Mouse (Mus musculus) lung, embryonic 15.5 days (tissue): ENCODE measurements around the gene Pagr1a. TPM values are rescaled to one million over a fixed set of nuclear protein-coding genes. Genes with fewer than 3 reads are reported as not detected.

Experiments used
- microRNA-seq: library from miRNA; unstranded; fragments of <30 nt; microRNA quantifications from one replicate; pipeline ENCODE4, GENCODE M21; 2016
- polyA plus RNA-seq: library from polyadenylated mRNA; unstranded; fragments of >200 nt; fragmentation: Nextera tagmentation; extraction: Ambion mirVana; gene quantifications from 2 replicates; pipeline ENCODE4 v1.2.1, GENCODE M21; 2015

The Pagr1a gene
- polyA plus RNA-seq, 1 experiment from 2014 or later = 86.1 TPM

Small RNA genes within 50 kb of the gene (microRNA-seq; reads per million reads assigned to microRNA genes)
- not detected for gene Gm44343

Other genes with a start within 250 kb of the Pagr1a start
- gene Ypel3, start 240.4 kb downstream of the Pagr1a start, polyA plus RNA-seq = 90.3 and 96.2 TPM in 2 replicates
- gene Tbx6, start 235.9 kb downstream of the Pagr1a start, polyA plus RNA-seq = 0.26 and 0.51 TPM in 2 replicates
- gene Ppp4c, start 224.9 kb downstream of the Pagr1a start, polyA plus RNA-seq = 260 and 262 TPM in 2 replicates
- gene Fam57b, start 219.7 kb downstream of the Pagr1a start, polyA plus RNA-seq = 0.10 and 0.19 TPM in 2 replicates
- not detected in 2 replicates for gene 4930451I11Rik, start 185.7 kb downstream of the Pagr1a start, polyA plus RNA-seq
- 0.81 and 1.1 TPM in 2 replicates for gene Doc2a, start 169.9 kb downstream of the Pagr1a start, polyA plus RNA-seq
- 31.6 and 34.4 TPM in 2 replicates for gene Hirip3, start 155.4 kb downstream of the Pagr1a start, polyA plus RNA-seq
- 76.6 and 78.3 TPM in 2 replicates for gene Ino80e, start 155.0 kb downstream of the Pagr1a start, polyA plus RNA-seq
- gene Taok2, start 132.6 kb downstream of the Pagr1a start, polyA plus RNA-seq = 48.0 and 55.0 TPM in 2 replicates
- gene Tmem219, start 94.4 kb downstream of the Pagr1a start, polyA plus RNA-seq = 31.6 and 32.9 TPM in 2 replicates
- gene Kctd13, start 88.5 kb downstream of the Pagr1a start, polyA plus RNA-seq = 13.6 and 15.0 TPM in 2 replicates
- 0.09 TPM in 1 of 2 replicates, not detected in the other for gene Asphd1, start 67.8 kb downstream of the Pagr1a start, polyA plus RNA-seq
- gene Sez6l2, start 66.8 kb downstream of the Pagr1a start, polyA plus RNA-seq = 0.16 and 0.89 TPM in 2 replicates
- 110 and 117 TPM in 2 replicates for gene Cdipt, start 41.4 kb downstream of the Pagr1a start, polyA plus RNA-seq
- 1.3 and 2.1 TPM in 2 replicates for gene Cdiptos, start 41.3 kb downstream of the Pagr1a start, polyA plus RNA-seq
- gene Mvp, start 2.7 kb downstream of the Pagr1a start, polyA plus RNA-seq = 13.0 and 13.9 TPM in 2 replicates
- gene Pagr1b, start 868 bp downstream of the Pagr1a start, polyA plus RNA-seq = not detected in 2 replicates
- 23.7 and 46.1 TPM in 2 replicates for gene Gm42742, start 3.7 kb upstream of the Pagr1a start, polyA plus RNA-seq
- 3.0 and 3.9 TPM in 2 replicates for gene Prrt2, start 3.9 kb upstream of the Pagr1a start, polyA plus RNA-seq
- gene Maz, start 9.7 kb upstream of the Pagr1a start, polyA plus RNA-seq = 73.0 and 73.3 TPM in 2 replicates
- 158 and 165 TPM in 2 replicates for gene Kif22, start 25.1 kb upstream of the Pagr1a start, polyA plus RNA-seq
- not detected in 2 replicates for gene Zg16, start 70.0 kb upstream of the Pagr1a start, polyA plus RNA-seq
- gene AI467606, start 74.0 kb upstream of the Pagr1a start, polyA plus RNA-seq = 7.7 and 10.1 TPM in 2 replicates
- 0.64 and 1.0 TPM in 2 replicates for gene Qprt, start 104.9 kb upstream of the Pagr1a start, polyA plus RNA-seq
- gene Spn, start 120.5 kb upstream of the Pagr1a start, polyA plus RNA-seq = 0.24 and 0.47 TPM in 2 replicates
- gene Cd2bp2, start 178.7 kb upstream of the Pagr1a start, polyA plus RNA-seq = 61.7 and 63.6 TPM in 2 replicates
- gene Tbc1d10b, start 191.1 kb upstream of the Pagr1a start, polyA plus RNA-seq = 27.0 and 29.8 TPM in 2 replicates
- 14.0 and 21.2 TPM in 2 replicates for gene Mylpf, start 191.5 kb upstream of the Pagr1a start, polyA plus RNA-seq
- gene Zfp553, start 215.7 kb upstream of the Pagr1a start, polyA plus RNA-seq = 36.8 and 37.4 TPM in 2 replicates
- gene Sept1, start 215.8 kb upstream of the Pagr1a start, polyA plus RNA-seq = 21.7 and 28.9 TPM in 2 replicates
- gene Zfp771, start 226.9 kb upstream of the Pagr1a start, polyA plus RNA-seq = 61.9 and 63.0 TPM in 2 replicates
- 161 and 190 TPM in 2 replicates for gene Dctpp1, start 243.4 kb upstream of the Pagr1a start, polyA plus RNA-seq